12 mouse cellular contexts compared by ENCODE assay signal in the genomic region with DNA sequence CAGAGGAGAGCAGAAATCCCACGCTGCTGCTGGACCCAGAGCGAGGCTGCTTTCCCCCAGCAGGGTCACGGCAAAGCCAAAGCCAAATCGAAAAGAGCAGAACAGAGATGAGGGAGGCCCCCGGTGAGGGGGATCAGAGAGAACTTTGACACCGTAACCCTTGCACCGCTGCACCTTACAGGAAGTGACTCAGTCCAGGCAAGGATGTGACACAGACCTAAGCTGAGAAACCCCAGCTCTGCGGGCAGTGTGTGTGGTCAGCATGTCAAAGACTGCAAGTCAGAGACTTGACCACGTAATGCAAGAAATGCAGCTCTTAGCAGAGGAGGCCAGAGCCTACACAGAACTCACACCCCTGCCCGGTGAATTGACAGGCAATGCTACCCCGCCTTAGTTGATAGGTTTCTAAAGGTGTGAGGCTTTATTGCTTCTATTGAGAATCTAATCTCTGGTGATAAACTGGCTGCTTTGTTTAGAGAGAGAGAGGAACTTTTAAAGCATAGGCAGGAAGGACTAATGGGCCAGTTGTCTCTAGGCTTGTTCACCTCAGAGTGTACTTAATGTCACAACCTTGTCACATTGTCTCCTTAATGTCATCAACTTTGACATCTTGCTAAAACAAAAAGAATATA. TPM values are rescaled to one million over a fixed set of nuclear protein-coding genes. Genes with fewer than 3 reads are reported as not detected.
DNase-seq lines count a peak whose midpoint lies in the region; ATAC-seq and TF ChIP-seq lines count a peak whose summit lies in the region.
"Had no signal": no experiment of that assay in that cellular context is flagged by ENCODE, and none has a peak within 500 bp of the region (broad histone marks: within the 10 kb centered on the region; RNA-seq: fewer than 3 reads in every experiment).

No protein-coding gene starts in this region.

- no peak for TF ChIP-seq CTCF in C2C12 (IDR thresholded peaks at IDR 0.05; ENCODE audit: control insufficient read depth, insufficient read depth, insufficient read length)

- H3K4me3 ChIP-seq in liver, embryonic 13.5 days (replicated peaks): no peak overlapping the region
- H3K4me3 ChIP-seq in C2C12 (ENCODE audit: insufficient read depth, poor library complexity, severe bottlenecking): no peak overlapping the region
- H3K4me3 ChIP-seq in midbrain, embryonic 10.5 days: no peak overlapping the region
- H3K4me3 ChIP-seq: heart, embryonic 15.5 days; layer of hippocampus, adult 2 months had no signal

- no peaks in the 10 kb centered on the region for H3K79me3 ChIP-seq in C2C12 (ENCODE audit: low read depth)

- H3K27me3 ChIP-seq in liver, embryonic 13.5 days: peaks cover 29% of the 10 kb centered on the region
- no peaks in the 10 kb centered on the region for H3K27me3 ChIP-seq in C2C12 (ENCODE audit: control insufficient read depth, insufficient read depth, insufficient read length)
- no peaks in the 10 kb centered on the region for H3K27me3 ChIP-seq in midbrain, embryonic 10.5 days (ENCODE audit: low read depth, poor library complexity, severe bottlenecking)
- H3K27me3 ChIP-seq: heart, embryonic 15.5 days had no signal

- H3K27ac ChIP-seq in liver, embryonic 13.5 days: no peak overlapping the region
- H3K27ac ChIP-seq in midbrain, embryonic 10.5 days (replicated peaks): no peak overlapping the region; the same call in 1 of the 2 replicates
- H3K27ac ChIP-seq: heart, embryonic 15.5 days; layer of hippocampus, adult 2 months had no signal

- no peaks in the 10 kb centered on the region for H3K79me2 ChIP-seq in C2C12 (ENCODE audit: control insufficient read depth, insufficient read depth)

- no peak for ATAC-seq in liver, embryonic 13.5 days (ENCODE audit: low read depth)
- peak; percentile 69 for ATAC-seq in granulocyte monocyte progenitor cell, adult 5-6 weeks (replicated peaks; ENCODE audit: poor library complexity, severe bottlenecking)
- ATAC-seq in erythroid progenitor cell, adult 5-6 weeks (replicated peaks; ENCODE audit: low FRiP score, poor library complexity, severe bottlenecking): no peak

- H3K9me3 ChIP-seq in liver, embryonic 13.5 days (replicated peaks): no peaks in the 10 kb centered on the region
- no peaks in the 10 kb centered on the region for H3K9me3 ChIP-seq in midbrain, embryonic 10.5 days (replicated peaks)
- H3K9me3 ChIP-seq: heart, embryonic 15.5 days had no signal

- H3K36me3 ChIP-seq in liver, embryonic 13.5 days: peaks cover 18% of the 10 kb centered on the region; the same call in 1 of the 2 replicates
- no peaks in the 10 kb centered on the region for H3K36me3 ChIP-seq in C2C12 (ENCODE audit: control insufficient read depth, insufficient read depth)
- no peaks in the 10 kb centered on the region for H3K36me3 ChIP-seq in midbrain, embryonic 10.5 days
- H3K36me3 ChIP-seq: heart, embryonic 15.5 days had no signal

- 0 out of 2 replicates have a peak overlapping the region, but pooled peaks have one; percentile 8 for H3K4me2 ChIP-seq in liver, embryonic 13.5 days
- H3K4me2 ChIP-seq: heart, embryonic 15.5 days; lung, embryonic 14.5 days had no signal

- H3ac ChIP-seq in C2C12 (ENCODE audit: control insufficient read depth, insufficient read length, low read depth): no peak overlapping the region

- H3K9ac ChIP-seq in liver, embryonic 13.5 days: no peak overlapping the region
- H3K9ac ChIP-seq: heart, embryonic 15.5 days; lung, embryonic 14.5 days had no signal

- H3K4me1 ChIP-seq in liver, embryonic 13.5 days (replicated peaks): peaks cover 32% of the 10 kb centered on the region; the same call in 1 of the 2 replicates
- H3K4me1 ChIP-seq in midbrain, embryonic 10.5 days: peaks cover 11% of the 10 kb centered on the region

- DNase-seq in liver, embryonic 13.5 days: no peak
- DNase-seq in liver: no peak
- peak; percentile 85 to 93 for DNase-seq in natural killer cell, adult 2 months (ENCODE audit: low spot score in 2 of 2)
- DNase-seq in kidney, adult 9 months: no peak
- DNase-seq in midbrain, embryonic 10.5 days (ENCODE audit: low spot score): no peak
- DNase-seq: cerebellum, postnatal 25 days; lung, embryonic 14.5 days had no signal

- WGBS in liver, embryonic 13.5 days (ENCODE audit: insufficient replicate concordance): 20% methylated on average over 11 of the region's 11 CpGs
- 67% methylated on average over 11 of the region's 11 CpGs for WGBS in midbrain, embryonic 10.5 days

TF ChIP-seq in C2C12, 6 proteins besides CTCF, POLR2A, EP300 and RAD21:
- TF ChIP-seq MYOD1 (IDR thresholded peaks at IDR 0.05; ENCODE audit: control insufficient read depth, insufficient read length, low read depth): no peak
- no peak for TF ChIP-seq MYOG (IDR thresholded peaks at IDR 0.05; ENCODE audit: control insufficient read depth, extremely low read depth, insufficient read length)
- TF ChIP-seq CEBPB (IDR thresholded peaks at IDR 0.05; ENCODE audit: low read depth): no peak
- TF ChIP-seq USF1 (IDR thresholded peaks at IDR 0.05; ENCODE audit: low read depth): no peak
- peak; percentile 93 for TF ChIP-seq FOSL1 (IDR thresholded peaks at IDR 0.05; ENCODE audit: insufficient read depth, low read length, poor library complexity, severe bottlenecking)
- peak; percentile 73 for TF ChIP-seq MAX (IDR thresholded peaks at IDR 0.05)

RNA-seq across cellular contexts. Expression of gene Fam83f, which starts 32.5 kb away (rescaled TPM):
- 0.73 and 0.83 TPM in 2 replicates for polyA plus RNA-seq in liver, embryonic 13.5 days (2015; fragmentation: Nextera tagmentation; extraction: Ambion mirVana)
- polyA plus RNA-seq in C2C12 (2012; fragmentation: generic; extraction: Trizol): 0.01 TPM
- 0.30 and 1.0 TPM in 2 replicates for total RNA-seq in granulocyte monocyte progenitor cell, adult 5-6 weeks (2014; fragmentation: Nextera tagmentation)
- total RNA-seq in granulocyte monocyte progenitor cell, adult 5-6 weeks (2017): not detected in 2 replicates
- total RNA-seq in erythroid progenitor cell, adult 5-6 weeks (2015; ENCODE audit: low replicate concordance): 1.1 TPM in 1 of 2 replicates, not detected in the other
- total RNA-seq in erythroid progenitor cell, adult 5-6 weeks (2017; ENCODE audit: low replicate concordance): not detected in 2 replicates
- polyA plus RNA-seq in midbrain, embryonic 10.5 days (2016; fragmentation: Nextera tagmentation; extraction: Ambion mirVana): 0.26 and 0.64 TPM in 2 replicates

Comparison
In these comparisons a context has a peak if more than half of its experiments do, and no peak if none do; other contexts are left out.
1. DNase-seq: peak in natural killer cell, adult 2 months (2 of 2); none in liver, embryonic 13.5 days (single experiment), liver (single experiment), kidney, adult 9 months (single experiment) and midbrain, embryonic 10.5 days (single experiment).